Mouse (Mus musculus): ENCODE results near the gene Rpl36.
"Not testable (repeated sequence)": the region's sequence is repeated elsewhere in the genome, so short reads cannot be mapped to it uniquely, and the experiment has no call there.

- TF ChIP-seq EP300, CTCF (IDR thresholded peaks at IDR 0.05; ENCODE audit: low read depth): not testable (repeated sequence)
Observed at GRCm38 (mm10) chr17:56629800-56630781, 16.9 kb downstream of the Rpl36 start.

All from liver, embryonic 14.5 days (tissue).